Mouse (Mus musculus) limb, embryonic 10.5 days (tissue): Measurements from ENCODE around the gene Cass4. TPM values are rescaled to one million over a fixed set of nuclear protein-coding genes. Genes with fewer than 3 reads are reported as not detected.
A peak's percentile ranks its signal among the peaks of the same experiment; 100 is the strongest.

Source experiments
- DNase-seq: peaks from one replicate; pipeline ENCODE4 v3.0.0-alpha.2; 2017; ENCODE audit warnings: low spot score
- H3K27ac ChIP-seq: fragments of 300-500 bp; sonication (generic); 2 replicates; pipeline ENCODE4 v1.5.1; 2016; ENCODE audit warnings: mild to moderate bottlenecking
- H3K27me3 ChIP-seq: fragments of 300-500 bp; sonication (generic); 2 replicates; pipeline ENCODE4 v1.6.1; 2016; ENCODE audit warnings: low read depth, mild to moderate bottlenecking; ENCODE audit not compliant: poor library complexity, severe bottlenecking
- H3K36me3 ChIP-seq: fragments of 300-500 bp; sonication (generic); 2 replicates; pipeline ENCODE4 v1.6.1; 2016; ENCODE audit warnings: mild to moderate bottlenecking, moderate library complexity
- H3K4me1 ChIP-seq: fragments of 300-500 bp; sonication (generic); 2 replicates; pipeline ENCODE4 v1.6.1; 2016
- H3K4me3 ChIP-seq: fragments of 300-500 bp; sonication (generic); 2 replicates; pipeline ENCODE4 v1.5.1; 2016; ENCODE audit warnings: mild to moderate bottlenecking, moderate library complexity
- H3K9me3 ChIP-seq: fragments of 300-500 bp; sonication (generic); replicated peaks from 2 replicates; pipeline ENCODE4 v1.6.1; 2016; ENCODE audit warnings: mild to moderate bottlenecking
- WGBS: fragments of 180-500 bp; shearing (Covaris S2); methylation state at CpG from one replicate; pipeline ENCODE4 v1.1.7; 2016; 5-methylcytosine and 5-hydroxymethylcytosine counted together
- polyA plus RNA-seq: library from polyadenylated mRNA; unstranded; fragments of >200 nt; fragmentation: Nextera tagmentation; extraction: Ambion mirVana; gene quantifications from 2 replicates; pipeline ENCODE4 v1.2.1, GENCODE M21; 2016

The Cass4 gene
- polyA plus RNA-seq, 1 experiment from 2014 or later, result 0.11 TPM

GRCm38 (mm10) chr2:172370411-172371223, 23.0 kb upstream of the Cass4 start, which contains the start of the genes Aurka and Cstf1:
TSS of gene Aurka (minus strand) at chr2:172370535.
TSS of gene Cstf1 (plus strand) at chr2:172370681.
- peak; percentile 96 for DNase-seq
- H3K4me3 ChIP-seq, result peak within 1 kb of the TSS; percentile 80
- peaks cover 67% of the 10 kb centered on the region for H3K36me3 ChIP-seq
- peak within 1 kb of the TSS; percentile 94 for H3K27ac ChIP-seq
- WGBS, result under 1% methylated on average over 66 of the region's 66 CpGs
- H3K4me1 ChIP-seq, result peaks cover 26% of the 10 kb centered on the region
- H3K27me3 ChIP-seq, result no peaks in the 10 kb centered on the region
- H3K9me3 ChIP-seq, result no peaks in the 10 kb centered on the region

DNA sequence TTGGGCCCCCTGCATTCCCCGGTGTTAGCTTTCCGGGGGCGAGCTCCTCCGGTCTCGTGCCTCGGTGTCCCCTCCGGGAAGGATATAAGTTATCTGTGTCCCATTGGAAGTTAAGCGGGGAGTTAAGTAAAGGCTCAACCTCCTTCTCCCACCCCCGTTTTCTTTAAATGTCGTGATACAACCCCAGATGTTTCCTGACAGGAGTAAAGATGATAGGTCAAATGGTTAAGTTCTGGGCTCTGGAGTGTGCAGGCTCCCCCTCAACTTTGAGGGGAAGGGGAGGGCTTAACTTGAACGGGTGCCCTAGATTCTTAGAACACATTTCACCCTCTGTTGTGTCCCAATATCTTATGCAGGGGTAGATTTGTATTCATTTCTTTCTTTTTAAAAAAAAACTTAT, 22.3 kb upstream of the Cass4 start:
- DNase-seq, result no peak
- H3K27ac ChIP-seq, result peak overlapping the region; percentile 94
- no peaks in the 10 kb centered on the region for H3K27me3 ChIP-seq
- H3K9me3 ChIP-seq, result no peaks in the 10 kb centered on the region
- under 1% methylated on average over 11 of the region's 11 CpGs for WGBS
- peaks cover 67% of the 10 kb centered on the region for H3K36me3 ChIP-seq
- H3K4me3 ChIP-seq, result peak overlapping the region; percentile 80
- peaks cover 26% of the 10 kb centered on the region for H3K4me1 ChIP-seq

DNA sequence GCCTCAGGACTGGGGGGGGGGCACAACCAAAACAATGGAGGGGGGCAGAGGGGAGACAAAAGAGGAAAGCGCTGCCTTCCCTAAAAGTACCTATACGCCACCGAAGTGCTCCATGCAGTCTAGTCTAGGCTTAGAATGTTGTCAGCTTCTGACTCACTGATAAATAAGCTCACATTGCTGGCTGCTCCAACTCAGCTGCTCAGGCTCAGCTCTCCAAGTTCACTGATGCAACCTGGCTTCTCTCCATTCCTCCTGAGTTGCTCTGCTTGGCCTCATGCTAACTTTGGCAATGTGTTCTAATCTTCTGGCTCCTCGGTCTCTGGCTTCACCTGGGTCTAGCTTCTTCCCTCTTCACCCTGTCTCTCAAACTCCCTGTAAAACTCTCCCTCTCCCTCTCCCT, 17.0 kb upstream of the Cass4 start:
- Histone ChIP-seq H3K4me1 (peaks cover 9% of the 10 kb centered on the region), H3K27ac (no peak overlapping the region), H3K27me3 (no peaks in the 10 kb centered on the region), H3K4me3 (no peak overlapping the region), H3K9me3 (no peaks in the 10 kb centered on the region), H3K36me3 (peaks cover 91% of the 10 kb centered on the region)
- no peak for DNase-seq
- WGBS, result 86% methylated on average over 4 of the region's 4 CpGs

DNA sequence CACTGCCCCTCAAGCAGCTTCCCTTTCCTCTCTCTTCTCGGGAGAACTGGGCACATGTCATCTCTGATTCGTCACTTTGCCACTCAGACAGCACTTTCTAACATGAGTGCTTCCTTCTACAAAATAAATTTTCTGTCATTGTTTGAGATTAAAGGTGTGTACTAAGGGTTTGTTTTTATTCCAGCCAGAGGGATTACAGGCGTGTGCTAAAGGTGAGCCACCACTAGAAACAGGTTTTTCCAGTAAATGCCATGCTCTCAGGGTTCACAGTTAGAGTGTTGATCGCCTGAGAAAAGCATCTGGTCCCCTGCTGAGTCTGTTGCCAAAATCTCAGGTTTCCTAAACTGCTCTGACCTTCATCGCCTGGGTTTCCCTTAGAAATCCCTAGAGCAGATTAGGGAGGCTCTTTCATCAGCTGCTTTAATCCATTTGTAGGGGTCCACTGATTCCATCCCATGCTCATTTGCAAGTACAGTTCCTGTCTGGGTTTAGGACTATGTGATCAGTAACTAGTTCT, 16.5 kb upstream of the Cass4 start:
- peaks cover 96% of the 10 kb centered on the region for H3K36me3 ChIP-seq
- H3K4me3 ChIP-seq, result no peak overlapping the region
- DNase-seq, result no peak
- 62% methylated on average over 5 of the region's 5 CpGs for WGBS
- no peaks in the 10 kb centered on the region for H3K9me3 ChIP-seq
- H3K27ac ChIP-seq, result no peak overlapping the region
- no peaks in the 10 kb centered on the region for H3K27me3 ChIP-seq
- peaks cover 4% of the 10 kb centered on the region for H3K4me1 ChIP-seq

- peaks cover 100% of the 10 kb centered on the region for H3K36me3 ChIP-seq
- WGBS, result 82% methylated on average over 7 of the region's 7 CpGs
- H3K27ac ChIP-seq, result no peak overlapping the region
- H3K4me1 ChIP-seq, result no peaks in the 10 kb centered on the region
- no peak for DNase-seq
- no peak overlapping the region for H3K4me3 ChIP-seq
- H3K27me3 ChIP-seq, result no peaks in the 10 kb centered on the region
- H3K9me3 ChIP-seq, result no peaks in the 10 kb centered on the region
These were observed 15.3 kb upstream of the Cass4 start for GRCm38 (mm10) chr2:172378332-172378731.

DNA sequence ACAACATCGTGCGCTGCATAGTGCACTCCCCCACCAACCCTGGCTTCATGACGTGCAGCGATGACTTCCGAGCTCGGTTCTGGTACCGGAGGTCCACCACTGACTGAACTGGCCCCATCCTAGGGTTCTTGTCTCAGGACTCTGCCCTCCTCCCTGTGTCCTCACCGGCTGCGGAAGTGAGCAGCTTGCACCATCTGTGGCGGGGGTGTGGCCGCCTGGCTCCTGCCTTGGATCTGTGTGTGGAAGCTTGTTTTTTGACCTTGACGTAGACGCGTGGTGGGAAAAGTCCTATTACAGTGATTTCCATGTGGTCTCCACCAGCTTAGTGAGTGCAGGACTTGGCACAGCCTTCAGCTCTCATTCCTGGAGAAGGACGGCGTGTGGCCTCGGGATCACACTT, 13.1 kb upstream of the Cass4 start:
- WGBS, result 94% methylated on average over 17 of the region's 17 CpGs
- no peak for DNase-seq
- no peak overlapping the region for H3K27ac ChIP-seq
- H3K36me3 ChIP-seq, result peaks cover 81% of the 10 kb centered on the region
- no peak overlapping the region for H3K4me3 ChIP-seq
- no peaks in the 10 kb centered on the region for H3K4me1 ChIP-seq
- no peaks in the 10 kb centered on the region for H3K27me3 ChIP-seq
- H3K9me3 ChIP-seq, result no peaks in the 10 kb centered on the region

GRCm38 (mm10) chr2:172381341-172381740, 12.3 kb upstream of the Cass4 start:
- Histone ChIP-seq H3K4me3 (no peak overlapping the region), H3K36me3 (peaks cover 72% of the 10 kb centered on the region), H3K27me3 (no peaks in the 10 kb centered on the region), H3K4me1 (no peaks in the 10 kb centered on the region), H3K27ac (no peak overlapping the region), H3K9me3 (no peaks in the 10 kb centered on the region)
- no peak for DNase-seq
- 97% methylated on average over 11 of the region's 11 CpGs for WGBS

DNA sequence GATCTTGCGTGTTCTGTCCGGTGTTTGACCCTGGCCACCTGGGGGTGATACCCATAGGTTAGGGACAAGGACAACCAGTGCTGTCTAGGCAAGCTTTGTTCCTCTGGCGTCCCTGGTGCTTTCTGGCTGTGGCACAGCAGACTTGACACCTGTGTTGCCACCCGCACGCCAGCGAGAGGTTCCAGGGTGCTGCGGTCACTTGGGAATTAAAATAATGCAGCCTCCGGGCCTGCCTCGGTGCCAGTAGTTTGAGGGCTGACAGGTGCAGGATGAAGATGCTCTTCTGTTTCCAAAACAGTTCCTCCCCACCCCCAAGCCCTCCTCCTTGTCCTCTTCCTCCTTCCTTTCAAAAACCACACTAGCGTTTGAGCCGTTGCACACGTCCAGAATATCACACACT, 11.7 kb upstream of the Cass4 start:
- Histone ChIP-seq H3K4me3 (no peak overlapping the region), H3K36me3 (peaks cover 67% of the 10 kb centered on the region), H3K27me3 (no peaks in the 10 kb centered on the region), H3K9me3 (no peaks in the 10 kb centered on the region), H3K27ac (no peak overlapping the region), H3K4me1 (no peaks in the 10 kb centered on the region)
- 91% methylated on average over 12 of the region's 12 CpGs for WGBS
- no peak for DNase-seq

DNA sequence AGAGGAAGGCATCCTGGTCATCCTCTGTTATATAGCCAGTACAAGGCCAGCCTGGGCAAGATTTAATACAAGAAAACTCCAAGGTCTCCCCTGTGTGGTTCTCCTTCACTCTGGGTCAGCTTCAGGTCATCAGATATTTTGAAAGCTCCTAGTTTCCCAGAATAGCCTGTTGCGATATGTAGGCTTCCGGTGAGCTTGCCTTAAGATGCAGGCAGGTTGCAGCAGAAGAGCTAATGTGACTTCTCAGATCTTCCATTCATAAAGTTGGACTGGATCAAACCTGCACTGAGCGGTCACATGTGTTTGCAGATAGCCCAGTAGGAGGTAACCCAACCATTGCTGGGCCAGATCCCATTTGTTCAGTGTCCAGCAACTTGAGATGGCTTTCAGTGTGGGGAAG, 8.9 kb upstream of the Cass4 start:
- no peaks in the 10 kb centered on the region for H3K4me1 ChIP-seq
- no peak for DNase-seq
- peaks cover 39% of the 10 kb centered on the region for H3K36me3 ChIP-seq
- no peaks in the 10 kb centered on the region for H3K9me3 ChIP-seq
- H3K27me3 ChIP-seq, result no peaks in the 10 kb centered on the region
- no peak overlapping the region for H3K27ac ChIP-seq
- WGBS, result 94% methylated on average over 3 of the region's 3 CpGs
- no peak overlapping the region for H3K4me3 ChIP-seq

- H3K27me3 ChIP-seq, result no peaks in the 10 kb centered on the region
- no peak overlapping the region for H3K27ac ChIP-seq
- 19% methylated on average over 6 of the region's 6 CpGs for WGBS
- H3K36me3 ChIP-seq, result no peaks in the 10 kb centered on the region
- DNase-seq, result no peak
- H3K9me3 ChIP-seq, result no peaks in the 10 kb centered on the region
- H3K4me3 ChIP-seq, result no peak overlapping the region
- H3K4me1 ChIP-seq, result 0 out of 2 replicates have a peak, but pooled peaks cover 3% of the 10 kb centered on the region
These were observed 3.3 kb upstream of the Cass4 start for GRCm38 (mm10) chr2:172390341-172390740.

DNA sequence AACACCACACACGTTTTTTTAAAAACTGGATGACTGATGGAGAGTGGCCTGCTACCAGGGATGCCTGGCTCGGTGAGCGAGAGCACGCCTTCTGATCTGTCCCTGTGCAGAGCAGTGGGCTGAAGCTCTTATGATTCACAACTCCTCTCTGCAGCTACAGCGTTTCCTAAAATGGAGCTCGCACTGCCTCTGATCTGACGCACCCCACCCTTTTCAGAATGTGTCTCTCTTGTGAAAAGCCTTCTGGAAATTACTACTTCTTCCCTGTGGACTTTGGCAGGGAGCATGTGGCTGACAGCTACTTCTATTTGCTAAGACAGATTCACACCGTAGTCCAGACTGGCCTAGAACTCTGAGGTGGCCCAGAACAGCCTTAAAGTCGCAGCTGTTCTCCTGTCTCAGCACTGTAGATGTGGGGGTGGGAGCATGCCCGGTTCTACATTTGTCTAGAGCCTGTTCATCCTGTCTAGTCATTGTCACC, 1.5 kb upstream of the Cass4 start:
- Histone ChIP-seq H3K4me3 (no peak overlapping the region), H3K27ac (no peak overlapping the region), H3K36me3 (no peaks in the 10 kb centered on the region), H3K27me3 (no peaks in the 10 kb centered on the region), H3K9me3 (no peaks in the 10 kb centered on the region), H3K4me1 (peaks cover 11% of the 10 kb centered on the region; the same call in 1 of the 2 replicates)
- DNase-seq, result no peak
- 75% methylated on average over 10 of the region's 10 CpGs for WGBS

GRCm38 (mm10) chr2:172394052-172394392, 428 bp downstream of the Cass4 start:
- DNase-seq, result no peak
- Histone ChIP-seq H3K27me3 (no peaks in the 10 kb centered on the region), H3K4me3 (no peak overlapping the region), H3K4me1 (peaks cover 11% of the 10 kb centered on the region; the same call in 1 of the 2 replicates), H3K36me3 (no peaks in the 10 kb centered on the region), H3K9me3 (no peaks in the 10 kb centered on the region), H3K27ac (no peak overlapping the region)
- WGBS, result 65% methylated on average over 2 of the region's 2 CpGs

- Histone ChIP-seq H3K4me1 (peaks cover 11% of the 10 kb centered on the region; the same call in 1 of the 2 replicates), H3K27ac (no peak overlapping the region), H3K27me3 (no peaks in the 10 kb centered on the region), H3K4me3 (no peak overlapping the region), H3K36me3 (no peaks in the 10 kb centered on the region), H3K9me3 (no peaks in the 10 kb centered on the region)
- DNase-seq, result no peak
- 74% methylated on average over 4 of the region's 4 CpGs for WGBS
These were observed 1.1 kb downstream of the Cass4 start for GRCm38 (mm10) chr2:172394671-172395070.
